Mouse (Mus musculus) midbrain, embryonic 13.5 days (tissue): ENCODE data around the gene Kcnmb1. TPM values are rescaled to one million over a fixed set of nuclear protein-coding genes. Genes with fewer than 3 reads are reported as not detected.

Experiments
- ATAC-seq: fragments of 200-750 bp; cut with Nextera tagmentation; 2 replicates; pipeline ENCODE4 v1.8.0; 2017; ENCODE audit warnings: mild to moderate bottlenecking, moderate TSS enrichment, moderate library complexity
- H3K27ac ChIP-seq: fragments of 300-500 bp; sonication (generic); 2 replicates; pipeline ENCODE4 v1.5.1; 2015; ENCODE audit warnings: inconsistent platforms, mild to moderate bottlenecking, moderate library complexity
- H3K27me3 ChIP-seq: fragments of 300-500 bp; sonication (generic); 2 replicates; pipeline ENCODE4 v1.6.1; 2015; ENCODE audit warnings: mild to moderate bottlenecking, inconsistent platforms
- H3K36me3 ChIP-seq: fragments of 300-500 bp; sonication (generic); 2 replicates; pipeline ENCODE4 v1.6.1; 2015; ENCODE audit warnings: mild to moderate bottlenecking, inconsistent platforms
- H3K4me1 ChIP-seq: fragments of 300-500 bp; sonication (generic); replicated peaks from 2 replicates; pipeline ENCODE4 v1.6.1; 2015; ENCODE audit warnings: inconsistent platforms
- H3K4me2 ChIP-seq: fragments of 300-500 bp; sonication (generic); replicated peaks from 2 replicates; pipeline ENCODE4 v1.6.1; 2015; ENCODE audit warnings: moderate library complexity, mild to moderate bottlenecking, inconsistent platforms
- H3K4me3 ChIP-seq: fragments of 300-500 bp; sonication (generic); replicated peaks from 2 replicates; pipeline ENCODE4 v1.5.1; 2015; ENCODE audit warnings: mild to moderate bottlenecking, inconsistent platforms
- H3K9ac ChIP-seq: fragments of 300-500 bp; sonication (generic); replicated peaks from 2 replicates; pipeline ENCODE4 v1.6.1; 2015; ENCODE audit warnings: mild to moderate bottlenecking, inconsistent platforms
- H3K9me3 ChIP-seq: fragments of 300-500 bp; sonication (generic); 2 replicates; pipeline ENCODE4 v1.6.1; 2016; ENCODE audit warnings: mild to moderate bottlenecking, inconsistent platforms
- WGBS: fragments of 180-500 bp; shearing (Covaris S2); methylation state at CpG from one replicate; pipeline ENCODE4 v1.1.7; 2015; 5-methylcytosine and 5-hydroxymethylcytosine counted together
- polyA plus RNA-seq: library from polyadenylated mRNA; unstranded; fragments of >200 nt; fragmentation: Nextera tagmentation; extraction: Ambion mirVana; gene quantifications from 2 replicates; pipeline ENCODE4 v1.2.1, GENCODE M21; 2015

Gene Kcnmb1
- polyA plus RNA-seq, 1 experiment from 2014 or later: 0.19 TPM

GRCm38 (mm10) chr11:33951155-33951554, 11.7 kb upstream of the Kcnmb1 start:
- H3K36me3 ChIP-seq: no peaks in the 10 kb centered on the region
- no peak for ATAC-seq
- peaks cover 4% of the 10 kb centered on the region; the same call in 1 of the 2 replicates for H3K4me1 ChIP-seq
- no peak overlapping the region for H3K27ac ChIP-seq
- WGBS: 31% methylated on average over 5 of the region's 5 CpGs
- no peak overlapping the region for H3K9ac ChIP-seq
- no peak overlapping the region for H3K4me2 ChIP-seq
- H3K27me3 ChIP-seq: no peaks in the 10 kb centered on the region
- H3K4me3 ChIP-seq: no peak overlapping the region
- H3K9me3 ChIP-seq: no peaks in the 10 kb centered on the region

GRCm38 (mm10) chr11:33951684-33952625, 10.9 kb upstream of the Kcnmb1 start:
- WGBS: 80% methylated on average over 8 of the region's 8 CpGs
- Histone ChIP-seq H3K27ac (no peak overlapping the region), H3K9ac (no peak overlapping the region), H3K9me3 (no peaks in the 10 kb centered on the region), H3K4me1 (peaks cover 4% of the 10 kb centered on the region; the same call in 1 of the 2 replicates), H3K27me3 (no peaks in the 10 kb centered on the region), H3K4me3 (no peak overlapping the region), H3K4me2 (no peak overlapping the region), H3K36me3 (no peaks in the 10 kb centered on the region)
- ATAC-seq: no peak

GRCm38 (mm10) chr11:33955982-33956381, 6.8 kb upstream of the Kcnmb1 start:
- no peak overlapping the region for H3K9ac ChIP-seq
- no peak for ATAC-seq
- 84% methylated on average over 4 of the region's 4 CpGs for WGBS

DNA sequence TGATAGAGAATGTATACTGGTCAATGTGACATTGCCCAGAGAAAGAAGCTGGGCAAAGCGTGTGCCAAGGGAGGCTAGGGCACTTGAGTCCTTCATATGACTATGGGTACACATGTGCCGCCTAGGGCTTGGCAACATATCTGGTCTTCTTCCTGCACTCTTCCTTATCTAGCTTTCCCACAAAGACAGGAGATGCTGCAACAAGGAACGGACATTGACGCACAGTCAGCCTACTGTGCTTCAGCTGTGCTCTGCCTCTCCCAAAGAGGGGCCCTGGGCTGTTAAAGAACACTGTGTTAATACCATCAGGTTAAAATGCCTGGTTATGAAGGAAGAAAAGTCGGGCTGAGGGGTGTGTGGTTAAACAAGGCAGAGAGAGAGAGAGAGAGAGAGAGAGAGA, 6.2 kb upstream of the Kcnmb1 start:
- no peaks in the 10 kb centered on the region for H3K27me3 ChIP-seq
- H3K9me3 ChIP-seq: no peaks in the 10 kb centered on the region
- no peak overlapping the region for H3K4me3 ChIP-seq
- no peak overlapping the region for H3K9ac ChIP-seq
- no peaks in the 10 kb centered on the region for H3K36me3 ChIP-seq
- ATAC-seq: no peak
- no peak overlapping the region for H3K4me2 ChIP-seq
- 95% methylated on average over 5 of the region's 5 CpGs for WGBS
- H3K4me1 ChIP-seq: no peaks in the 10 kb centered on the region
- H3K27ac ChIP-seq: no peak overlapping the region

More at GRCm38 (mm10) chr11:33955982-33956381, 6.8 kb upstream of the Kcnmb1 start:
- Histone ChIP-seq H3K27ac (no peak overlapping the region), H3K4me3 (no peak overlapping the region), H3K4me2 (no peak overlapping the region), H3K27me3 (no peaks in the 10 kb centered on the region), H3K4me1 (peaks cover 4% of the 10 kb centered on the region; the same call in 1 of the 2 replicates), H3K9me3 (no peaks in the 10 kb centered on the region), H3K36me3 (no peaks in the 10 kb centered on the region)

DNA sequence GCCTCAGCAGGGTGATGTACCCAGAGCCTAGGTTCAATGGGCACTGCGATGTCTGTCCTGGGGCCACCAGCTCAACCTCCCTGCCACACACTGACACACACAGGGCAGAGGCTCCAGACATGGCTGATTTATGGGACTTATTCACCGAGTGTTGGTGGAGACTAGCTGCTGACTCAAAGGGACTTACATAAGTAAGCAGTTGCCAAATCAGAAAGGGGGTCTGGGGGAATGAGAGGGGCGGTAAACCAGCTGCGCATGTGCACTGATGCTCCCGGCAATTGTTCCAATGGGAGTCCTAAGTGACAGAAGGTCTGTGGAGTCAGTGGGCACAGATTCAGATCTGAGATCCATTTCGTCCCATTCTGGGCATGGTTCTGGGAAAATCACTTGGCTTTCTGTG, 5.2 kb upstream of the Kcnmb1 start:
- ATAC-seq: no peak

DNA sequence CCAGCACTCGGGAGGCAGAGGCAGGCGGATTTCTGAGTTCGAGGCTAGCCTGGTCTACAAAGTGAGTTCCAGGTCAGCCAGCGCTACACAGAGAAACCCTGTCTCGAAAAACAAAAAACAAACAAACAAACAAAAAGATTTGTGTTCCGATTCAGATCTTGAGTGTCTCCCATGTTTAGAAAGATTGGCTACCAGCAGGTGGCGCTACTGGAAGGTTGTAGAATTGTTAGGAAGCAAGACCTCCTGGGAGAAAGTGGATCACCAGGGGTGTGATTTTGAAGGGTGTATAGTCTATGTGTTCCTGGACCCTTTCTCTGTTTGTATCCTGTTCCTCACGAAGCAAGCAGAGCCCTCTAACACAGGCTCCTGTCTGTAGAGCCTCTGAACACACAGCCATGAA, 4.1 kb upstream of the Kcnmb1 start:
- Histone ChIP-seq H3K27me3 (no peaks in the 10 kb centered on the region), H3K27ac (no peak overlapping the region), H3K4me3 (no peak overlapping the region), H3K9ac (no peak overlapping the region), H3K36me3 (no peaks in the 10 kb centered on the region), H3K4me1 (0 out of 2 replicates have a peak, but pooled peaks cover 3% of the 10 kb centered on the region), H3K9me3 (no peaks in the 10 kb centered on the region), H3K4me2 (no peak overlapping the region)
- no peak for ATAC-seq
- 84% methylated on average over 8 of the region's 8 CpGs for WGBS

More for the DNA sequence above, 5.2 kb upstream of the Kcnmb1 start:
- no peak overlapping the region for H3K4me2 ChIP-seq
- H3K27me3 ChIP-seq: no peaks in the 10 kb centered on the region
- no peak overlapping the region for H3K9ac ChIP-seq
- H3K9me3 ChIP-seq: no peaks in the 10 kb centered on the region
- H3K4me1 ChIP-seq: no peaks in the 10 kb centered on the region
- 87% methylated on average over 6 of the region's 6 CpGs for WGBS
- no peak overlapping the region for H3K4me3 ChIP-seq
- no peak overlapping the region for H3K27ac ChIP-seq
- H3K36me3 ChIP-seq: no peaks in the 10 kb centered on the region

- Histone ChIP-seq H3K9me3 (no peaks in the 10 kb centered on the region), H3K4me1 (0 out of 2 replicates have a peak, but pooled peaks cover 3% of the 10 kb centered on the region), H3K27me3 (no peaks in the 10 kb centered on the region), H3K27ac (no peak overlapping the region), H3K4me2 (no peak overlapping the region), H3K36me3 (no peaks in the 10 kb centered on the region), H3K9ac (no peak overlapping the region), H3K4me3 (no peak overlapping the region)
- ATAC-seq: no peak
- 59% methylated on average over 7 of the region's 7 CpGs for WGBS
Observed at GRCm38 (mm10) chr11:33962178-33962577, 635 bp upstream of the Kcnmb1 start.

DNA sequence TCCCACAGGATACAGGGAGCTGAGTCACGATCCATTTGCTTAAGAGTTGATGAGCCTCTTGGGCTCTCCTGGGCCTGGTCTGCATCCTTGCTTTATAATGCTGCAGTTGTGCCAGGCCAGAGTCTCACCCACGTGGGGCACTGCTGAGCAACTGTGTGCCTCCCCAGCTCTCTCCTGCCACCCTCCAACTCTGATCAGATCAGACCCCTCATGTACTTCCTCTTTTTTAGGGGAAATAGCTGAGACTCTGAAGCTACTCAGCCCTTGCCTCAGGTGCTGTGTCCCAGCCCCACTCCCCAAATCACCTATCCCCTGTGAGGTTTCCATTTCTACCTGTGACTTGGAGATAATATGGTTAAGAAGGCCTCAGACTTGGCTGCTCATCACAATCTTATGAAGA, 2.6 kb downstream of the Kcnmb1 start:
- Histone ChIP-seq H3K4me1 (0 out of 2 replicates have a peak, but pooled peaks cover 3% of the 10 kb centered on the region), H3K4me2 (no peak overlapping the region), H3K27me3 (no peaks in the 10 kb centered on the region), H3K9ac (no peak overlapping the region), H3K9me3 (no peaks in the 10 kb centered on the region), H3K4me3 (no peak overlapping the region), H3K36me3 (no peaks in the 10 kb centered on the region), H3K27ac (no peak overlapping the region)
- WGBS: 53% methylated on average over 2 of the region's 2 CpGs
- ATAC-seq: no peak

GRCm38 (mm10) chr11:33967708-33968107, 4.9 kb downstream of the Kcnmb1 start:
- H3K27me3 ChIP-seq: no peaks in the 10 kb centered on the region
- H3K9ac ChIP-seq: no peak overlapping the region
- H3K27ac ChIP-seq: no peak overlapping the region
- H3K36me3 ChIP-seq: no peaks in the 10 kb centered on the region
- WGBS: 79% methylated on average over 4 of the region's 4 CpGs
- ATAC-seq: no peak
- H3K4me3 ChIP-seq: no peak overlapping the region
- 0 out of 2 replicates have a peak, but pooled peaks cover 3% of the 10 kb centered on the region for H3K4me1 ChIP-seq
- no peak overlapping the region for H3K4me2 ChIP-seq
- no peaks in the 10 kb centered on the region for H3K9me3 ChIP-seq

- WGBS: 85% methylated on average over 3 of the region's 3 CpGs
- no peak overlapping the region for H3K4me2 ChIP-seq
- no peak overlapping the region for H3K4me3 ChIP-seq
- no peak overlapping the region for H3K9ac ChIP-seq
- H3K36me3 ChIP-seq: no peaks in the 10 kb centered on the region
- ATAC-seq: no peak
- no peaks in the 10 kb centered on the region for H3K9me3 ChIP-seq
- H3K27me3 ChIP-seq: no peaks in the 10 kb centered on the region
- H3K27ac ChIP-seq: no peak overlapping the region
- no peaks in the 10 kb centered on the region for H3K4me1 ChIP-seq
Observed at GRCm38 (mm10) chr11:33969199-33969598, 6.4 kb downstream of the Kcnmb1 start.

DNA sequence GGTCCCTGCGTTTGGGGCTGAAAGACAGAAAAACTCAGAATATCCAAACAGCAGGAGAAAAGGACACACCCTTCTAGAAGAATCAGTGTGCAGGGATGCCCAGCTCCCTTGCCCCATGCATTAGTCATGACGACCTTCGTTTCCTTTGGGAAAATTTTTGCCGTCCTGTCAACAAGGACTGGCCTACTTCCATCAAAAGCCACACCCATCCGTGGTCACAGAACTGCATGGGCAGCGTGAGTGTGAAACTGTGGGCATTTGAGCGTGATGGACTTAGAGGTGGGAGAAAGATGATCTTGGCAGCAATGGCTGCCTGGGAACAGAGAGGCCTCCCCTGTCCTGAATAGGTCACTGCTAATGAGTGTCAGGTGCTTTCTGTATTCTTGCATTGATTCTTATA, 9.3 kb downstream of the Kcnmb1 start:
- Histone ChIP-seq H3K9me3 (no peaks in the 10 kb centered on the region), H3K27ac (no peak overlapping the region), H3K4me3 (no peak overlapping the region), H3K27me3 (no peaks in the 10 kb centered on the region), H3K4me2 (no peak overlapping the region), H3K36me3 (no peaks in the 10 kb centered on the region), H3K9ac (no peak overlapping the region), H3K4me1 (no peaks in the 10 kb centered on the region)
- WGBS: 92% methylated on average over 7 of the region's 7 CpGs
- ATAC-seq: no peak

- H3K27ac ChIP-seq: no peak overlapping the region
- no peaks in the 10 kb centered on the region for H3K9me3 ChIP-seq
- no peak overlapping the region for H3K9ac ChIP-seq
- WGBS: 91% methylated on average over 14 of the region's 14 CpGs
- no peak overlapping the region for H3K4me3 ChIP-seq
- no peaks in the 10 kb centered on the region for H3K27me3 ChIP-seq
- H3K4me2 ChIP-seq: no peak overlapping the region
- no peaks in the 10 kb centered on the region for H3K36me3 ChIP-seq
- no peak for ATAC-seq
- H3K4me1 ChIP-seq: no peaks in the 10 kb centered on the region
Observed at GRCm38 (mm10) chr11:33974341-33975040, 11.7 kb downstream of the Kcnmb1 start.
